In genomic region chr1:66817453-66817839, GRCm38 (mm10) we compare ENCODE assay signal across 8 mouse cellular contexts. TPM values are rescaled to one million over a fixed set of nuclear protein-coding genes. Genes with fewer than 3 reads are reported as not detected.
DNase-seq lines count a peak whose midpoint lies in the region; ATAC-seq and TF ChIP-seq lines count a peak whose summit lies in the region.

Kansl1l (minus strand) TSS chr1:66817562.

- H3K9me3 ChIP-seq in hindbrain, embryonic 12.5 days (replicated peaks) = no peaks in the 10 kb centered on the region

- in situ Hi-C loops in Patski (cut with MboI; ENCODE audit: low pct_unique_long_range_greater_than_20kb) = no loop called here

- peaks cover 11% of the 10 kb centered on the region; the same call in 1 of the 2 replicates for H3K4me1 ChIP-seq in hindbrain, embryonic 12.5 days

- H3K27me3 ChIP-seq in Patski = no peaks in the 10 kb centered on the region
- H3K27me3 ChIP-seq in hindbrain, embryonic 12.5 days = no peaks in the 10 kb centered on the region

- CTCF ChIA-PET in Patski (lab: Charles Lee) = interaction anchor here (1.0 to 1.1 kb wide), 2 partner anchors 9 to 11 kb away, joined by 3 to 5 read pairs; no protein-coding TSS in a partner anchor

- H3K4me2 ChIP-seq in hindbrain, embryonic 12.5 days (replicated peaks) = peak within 1 kb of the TSS; percentile 84

- TF ChIP-seq CTCF in Patski (IDR thresholded peaks at IDR 0.05) = no peak

- peak within 1 kb of the TSS; percentile 95 for H3K9ac ChIP-seq in hindbrain, embryonic 12.5 days

- POLR2A ChIA-PET in Patski (lab: Charles Lee) = interaction anchor here (0.9 to 2.0 kb wide), 3 partner anchors 9 to 46 kb away, joined by 3 to 8 read pairs (median 4); no protein-coding TSS in a partner anchor

- H3K4me3 ChIP-seq in hindbrain, embryonic 12.5 days = peak within 1 kb of the TSS; percentile 85

- peak within 1 kb of the TSS; percentile 99 for H3K27ac ChIP-seq in hindbrain, embryonic 12.5 days

- peak; percentile 75 for ATAC-seq in Patski
- ATAC-seq in hindbrain, embryonic 12.5 days (ENCODE audit: low FRiP score) = peak; percentile 88

- no peaks in the 10 kb centered on the region for H3K36me3 ChIP-seq in hindbrain, embryonic 12.5 days

- WGBS in hindbrain, embryonic 12.5 days = under 1% methylated on average over 53 of the region's 56 CpGs

- DNase-seq in Patski (ENCODE audit: low read depth, low spot score) = no peak
- peak; percentile 99 for DNase-seq in cerebellum, postnatal 10 days
- DNase-seq in frontal cortex, postnatal 10 days (ENCODE audit: low spot score in 2 of 2) = peak; percentile 88 to 92
- peak; percentile 88 to 95 for DNase-seq in layer of hippocampus, postnatal 14 days (ENCODE audit: low spot score in 2 of 2)
- DNase-seq in lung, postnatal 10 days = peak; percentile 96
- peak; percentile 92 for DNase-seq in ovary, postnatal 14 days (ENCODE audit: low spot score)
- DNase-seq in thymus, postnatal 10 days (ENCODE audit: low spot score in 2 of 2) = peak; percentile 94 to 98

RNA-seq across cellular contexts. Expression of gene Kansl1l, which starts in this region (rescaled TPM):
- polyA plus RNA-seq in Patski (2021) = 44.2 TPM
- 23.3 and 26.2 TPM in 2 replicates for polyA plus RNA-seq in hindbrain, embryonic 12.5 days (2016; fragmentation: Nextera tagmentation; extraction: Ambion mirVana)
- total RNA-seq in layer of hippocampus, postnatal 14 days (2021) = 10 to 100 TPM; 14.3 to 15.0 TPM
